Mouse (Mus musculus) right cerebral cortex, postnatal 25 days (tissue): ENCODE measurements around the gene Aven.
A peak's percentile ranks its signal among the peaks of the same experiment; 100 is the strongest.
"Not testable (repeated sequence)": the region's sequence is repeated elsewhere in the genome, so short reads cannot be mapped to it uniquely, and the experiment has no call there.

Experiments used
- DNase-seq: peaks from one replicate; pipeline ENCODE4 v3.0.0; 2022

Aven gene

GRCm38 (mm10) chr2:112492856-112493538 lies at the start of gene Aven:
Aven (plus strand) TSS chr2:112492964.
- DNase-seq, result peak; percentile 87

- peak; percentile 42 for DNase-seq
These were observed 49.3 kb upstream of the Aven start for GRCm38 (mm10) chr2:112443491-112443890.

- DNase-seq, result no peak
These were observed 47.3 kb upstream of the Aven start for GRCm38 (mm10) chr2:112445511-112445910.

- DNase-seq, result not testable (repeated sequence)
These were observed 44.7 kb upstream of the Aven start for GRCm38 (mm10) chr2:112448046-112448445.

GRCm38 (mm10) chr2:112448510-112449059 lies 44.2 kb upstream of the Aven start:
- DNase-seq, result no peak

DNA sequence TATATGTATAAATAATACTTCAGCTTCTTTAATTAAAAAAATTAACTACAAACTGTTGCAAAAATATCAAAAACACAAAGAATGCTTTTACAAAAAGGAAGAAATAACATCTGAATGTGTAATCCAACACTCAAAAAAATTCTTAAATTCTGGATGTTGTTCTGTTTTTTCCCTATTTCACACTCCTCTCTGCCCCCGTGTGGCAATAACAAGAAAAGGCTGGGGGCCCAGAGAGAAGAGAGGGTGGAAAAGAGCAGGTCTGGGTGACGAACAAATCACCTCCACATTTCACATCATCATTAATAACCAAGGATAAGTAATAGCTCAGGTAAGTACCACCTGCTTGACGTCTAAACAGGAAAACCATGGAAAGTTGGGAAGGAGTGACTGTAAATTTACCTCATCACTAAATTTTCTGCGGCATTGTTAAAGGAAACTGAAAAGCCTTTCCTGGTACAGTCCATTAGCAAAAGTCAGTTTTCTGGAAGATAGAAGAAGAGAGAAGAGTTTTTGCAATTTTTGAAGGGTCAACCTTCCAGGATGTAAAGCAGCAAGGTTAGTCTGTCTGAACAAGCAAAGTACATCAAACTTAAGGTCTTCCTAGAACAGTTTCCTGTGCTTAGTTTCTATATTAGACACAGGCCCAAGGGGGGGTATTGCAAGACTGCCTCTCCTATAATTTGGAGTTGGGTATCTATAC lies 43.0 kb upstream of the Aven start:
- no peak for DNase-seq

GRCm38 (mm10) chr2:112452513-112452912 lies 40.3 kb upstream of the Aven start:
- DNase-seq, result not testable (repeated sequence)

- no peak for DNase-seq
These were observed 38.5 kb upstream of the Aven start for GRCm38 (mm10) chr2:112454125-112454861.

DNA sequence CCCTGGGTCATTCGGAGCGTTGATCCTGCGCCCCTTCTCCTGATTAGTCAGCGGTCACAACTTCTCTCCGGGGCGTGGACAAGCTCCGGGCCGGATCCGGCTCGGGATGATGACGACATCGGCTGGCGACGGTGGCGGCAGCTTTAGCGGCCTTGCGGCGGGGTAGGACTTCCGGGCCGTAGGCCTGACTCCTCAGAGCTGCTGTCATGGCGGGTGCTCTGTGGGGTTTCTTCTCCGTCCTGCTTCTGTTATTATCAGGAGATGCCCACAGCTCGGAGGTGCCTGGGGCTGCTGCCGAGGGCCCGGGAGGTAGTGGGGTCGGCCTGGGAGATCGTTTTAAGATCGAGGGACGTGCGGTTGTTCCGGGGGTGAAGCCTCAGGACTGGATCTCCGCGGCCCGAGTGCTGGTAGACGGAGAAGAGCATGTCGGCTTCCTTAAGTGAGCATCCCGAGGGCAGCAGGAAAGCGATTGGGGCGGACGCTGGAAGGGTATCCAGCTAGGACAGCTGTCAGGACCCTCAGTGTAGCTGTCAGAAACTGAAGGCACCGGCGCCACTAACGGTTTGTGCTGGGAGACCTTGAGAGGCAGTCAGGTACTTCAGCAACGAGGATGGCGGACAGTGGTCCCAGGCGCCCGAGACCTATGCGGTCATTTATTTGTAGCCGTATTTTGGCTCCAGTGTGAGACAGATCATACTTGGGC lies 37.8 kb upstream of the Aven start, which contains the start of gene Emc7:
Gene Emc7, plus strand, starts transcription at position 136 of the 703 bp plus-strand sequence.
- DNase-seq, result peak; percentile 98

- DNase-seq, result no peak
These were observed 32.2 kb upstream of the Aven start for GRCm38 (mm10) chr2:112460557-112460956.

DNA sequence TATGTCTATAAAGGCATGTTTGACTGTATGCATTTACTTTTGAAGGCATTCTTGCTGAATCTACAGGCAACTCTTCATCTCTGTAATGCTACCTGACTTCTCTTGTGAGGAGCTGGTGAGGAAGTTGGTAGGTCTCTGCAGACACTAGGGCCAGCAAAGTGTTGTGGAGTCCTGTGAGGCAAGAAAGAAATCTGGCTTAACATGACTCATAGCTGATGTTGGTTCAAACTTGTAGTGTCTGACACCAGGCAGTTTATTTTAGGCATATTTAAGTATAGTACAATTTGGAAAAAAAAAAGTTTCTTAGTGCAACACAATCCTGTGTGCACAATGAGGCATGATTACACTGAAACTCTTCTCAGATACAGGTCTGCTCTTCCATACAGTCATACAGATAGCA lies 23.2 kb upstream of the Aven start:
- no peak for DNase-seq

DNA sequence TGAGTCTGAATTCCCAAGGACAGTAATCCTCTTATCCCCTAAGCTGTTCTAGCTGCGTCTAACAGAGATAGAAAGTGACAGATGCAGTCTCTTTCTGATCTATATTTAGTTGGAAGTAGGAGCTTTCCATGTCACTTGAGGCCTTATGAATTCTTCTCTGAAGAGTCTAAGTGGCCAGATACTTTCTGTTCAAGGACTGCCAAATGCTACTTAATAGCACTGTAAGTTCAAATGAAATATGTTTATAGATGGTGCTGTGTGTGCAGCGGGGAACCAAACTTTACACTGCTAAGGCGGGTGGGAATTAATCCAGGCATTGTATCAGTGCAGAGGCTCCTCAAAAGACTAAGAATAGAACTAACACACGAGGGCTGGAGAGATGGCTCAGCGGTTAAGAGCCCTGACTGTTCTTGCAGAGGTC lies 21.8 kb upstream of the Aven start:
- DNase-seq, result no peak

GRCm38 (mm10) chr2:112472076-112472475 lies 20.7 kb upstream of the Aven start:
- DNase-seq, result no peak

- DNase-seq, result no peak
These were observed 17.6 kb upstream of the Aven start for GRCm38 (mm10) chr2:112474997-112475724.

DNA sequence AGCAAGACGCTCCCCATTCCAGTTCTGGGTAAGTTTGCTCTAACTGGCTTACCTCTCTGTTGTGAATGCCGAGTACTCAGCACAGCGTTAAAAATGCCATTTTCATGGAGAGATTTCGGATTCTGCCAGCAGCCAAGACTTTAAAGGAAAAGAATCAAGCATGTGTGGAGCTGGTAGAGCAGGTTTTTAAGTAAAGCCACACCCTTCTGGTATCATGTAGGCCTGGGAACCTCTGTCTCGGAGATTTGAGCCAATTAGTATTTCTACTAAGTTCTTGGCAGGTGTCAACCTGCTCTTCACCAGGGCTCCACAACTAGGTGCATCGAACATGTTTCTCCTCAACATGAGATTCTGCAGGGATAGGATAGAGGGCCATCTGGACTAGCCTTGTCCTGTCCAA lies 16.2 kb upstream of the Aven start:
- no peak for DNase-seq

GRCm38 (mm10) chr2:112480669-112481068 lies 12.1 kb upstream of the Aven start, which contains the start of gene Chrm5:
Chrm5 (minus strand) TSS chr2:112480769.
- no peak for DNase-seq

DNA sequence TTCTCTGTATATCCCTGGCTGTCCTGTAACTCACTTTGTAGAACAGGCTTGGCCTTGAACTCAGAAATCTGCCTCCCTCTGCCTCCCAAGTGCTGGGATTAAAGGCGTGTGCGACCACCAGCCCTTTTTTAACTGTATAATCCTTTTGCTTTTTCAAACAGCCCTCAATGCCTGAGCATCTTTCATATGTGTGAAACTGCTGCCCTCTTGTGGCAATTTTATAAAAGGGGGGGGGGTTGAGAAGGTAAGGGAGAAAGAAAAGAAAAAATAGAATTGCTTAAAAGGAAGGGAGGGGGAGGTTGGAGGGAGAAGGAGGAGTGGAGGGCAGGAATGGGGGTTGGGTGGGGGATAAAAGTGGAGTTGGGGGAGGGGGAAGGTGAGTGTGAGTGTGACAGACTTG lies 11.2 kb upstream of the Aven start:
- DNase-seq, result no peak

DNA sequence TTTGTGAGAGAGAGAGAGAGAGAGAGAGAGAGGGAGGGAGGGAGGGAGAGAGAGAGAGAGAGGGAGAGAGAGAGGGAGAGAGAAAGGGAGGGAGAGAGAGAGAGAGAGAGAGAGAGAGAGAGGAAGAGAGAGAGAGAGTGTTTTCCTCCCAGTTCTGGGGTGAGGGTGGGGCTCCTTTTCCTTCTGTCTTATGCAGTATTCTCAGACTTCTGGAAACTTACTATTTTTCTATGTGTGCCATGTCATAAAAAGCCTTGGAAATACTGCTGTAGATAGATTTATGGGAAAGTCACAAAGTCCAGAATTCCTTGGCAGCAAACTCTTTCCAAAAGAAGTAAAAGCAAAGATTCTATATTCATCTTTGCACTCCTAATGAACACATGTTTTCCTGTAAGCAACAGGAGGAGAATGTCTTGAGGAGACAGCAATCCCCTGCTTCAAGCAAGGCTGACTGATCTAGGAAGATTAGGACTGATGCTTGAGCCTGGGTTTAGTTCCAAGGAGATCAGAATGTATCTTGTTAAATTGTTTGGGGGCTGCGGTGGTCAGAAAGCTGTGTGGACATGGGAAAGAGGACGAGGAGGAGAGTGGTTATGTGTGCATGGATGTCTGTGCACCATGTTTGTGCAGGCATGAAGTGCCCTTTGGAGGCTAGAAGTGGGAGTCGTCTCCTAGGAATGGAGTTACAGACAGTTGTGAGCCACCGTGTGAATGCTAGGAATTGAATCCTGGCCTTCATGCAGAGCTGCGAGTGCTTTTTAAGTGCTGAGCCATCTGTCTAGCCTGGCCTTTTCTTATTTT lies 10.0 kb upstream of the Aven start:
- DNase-seq, result peak; percentile 26

GRCm38 (mm10) chr2:112483334-112483651 lies 9.5 kb upstream of the Aven start:
- no peak for DNase-seq

DNA sequence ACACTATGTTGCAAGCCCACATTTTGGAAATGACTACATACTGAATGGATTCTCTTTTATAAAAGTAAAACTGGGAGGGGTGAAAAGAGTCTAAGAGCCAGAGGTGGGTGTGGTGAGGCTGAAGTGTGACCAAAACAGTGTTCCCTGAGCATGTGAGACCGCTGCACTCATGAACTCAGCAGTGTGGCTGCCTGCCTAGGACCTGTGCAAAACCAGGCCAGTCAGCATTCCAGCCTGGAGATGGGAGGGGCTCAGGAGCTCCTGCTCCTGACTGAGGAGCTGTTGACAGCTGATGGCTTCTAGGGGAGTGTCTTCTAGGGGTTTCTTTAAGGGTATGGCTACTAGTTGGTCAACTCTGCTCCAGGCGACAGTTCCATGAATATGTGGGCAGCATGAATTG lies 7.9 kb upstream of the Aven start:
- DNase-seq, result no peak

DNA sequence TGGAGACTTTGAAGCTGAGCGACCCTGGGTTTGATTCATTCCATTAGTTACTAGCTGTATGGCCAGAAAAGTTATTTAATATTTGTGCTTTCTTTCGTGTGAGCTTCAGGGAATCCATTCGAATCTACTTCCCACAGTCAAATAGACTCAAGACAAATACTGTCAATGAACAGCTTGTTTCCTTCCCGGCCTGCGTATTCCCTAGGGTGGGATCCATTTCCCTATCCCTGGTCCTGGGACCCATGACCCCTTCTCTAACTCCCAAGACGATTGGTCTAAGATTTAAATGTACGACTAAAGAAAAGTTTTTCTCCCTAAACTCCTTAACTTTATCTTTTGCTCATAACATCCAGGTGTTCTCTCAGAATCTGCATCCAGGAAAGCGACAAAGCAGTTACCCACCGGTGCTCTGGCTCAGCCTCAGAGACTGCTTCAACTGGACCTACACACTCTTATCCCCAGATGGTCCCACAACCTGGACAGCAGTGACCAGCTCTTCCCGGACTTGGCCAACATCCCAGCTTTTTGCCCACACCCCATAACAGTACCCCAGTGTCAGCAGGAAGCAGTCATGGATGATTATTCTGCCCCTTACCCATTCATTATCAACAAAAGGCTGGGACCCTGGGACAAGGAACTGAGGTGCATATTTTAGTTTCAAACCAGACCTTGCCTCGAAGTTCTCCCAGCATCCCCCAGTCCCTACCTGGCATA lies 2.1 kb upstream of the Aven start:
- no peak for DNase-seq
